Mouse (Mus musculus): Measurements from ENCODE around the gene Usp30. TPM values are rescaled to one million over a fixed set of nuclear protein-coding genes. Genes with fewer than 3 reads are reported as not detected.

The Usp30 gene
- total RNA-seq, 1 experiment: 15.8 TPM

DNA sequence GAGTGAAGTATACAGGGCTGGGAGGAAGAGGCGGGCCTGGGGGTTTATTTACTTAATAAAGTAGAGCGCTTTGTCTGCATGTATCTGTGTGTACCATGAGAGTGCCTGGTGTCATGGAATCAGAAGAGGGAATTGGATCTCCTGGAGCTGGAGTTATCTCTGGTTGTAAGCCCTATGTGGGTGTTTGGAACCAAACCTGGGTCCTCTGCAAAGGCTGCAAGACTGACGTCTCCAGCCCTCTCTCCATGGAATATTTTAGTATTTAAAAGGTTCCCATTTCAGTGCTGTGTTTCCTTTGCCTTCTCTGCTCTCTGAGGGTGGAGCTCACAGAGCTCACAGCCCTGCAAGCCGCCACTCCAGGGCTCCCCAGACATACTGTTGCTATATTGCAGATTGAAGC, 54.5 kb downstream of the Usp30 start:
- in situ Hi-C loops (cut with MboI; ENCODE audit: low sequenced_read_pairs in 2 of 2, unreplicated experiment in 2 of 2): no loop called here
- Histone ChIP-seq H3K36me3 (ENCODE audit: control insufficient read depth, insufficient read depth, low read length, poor library complexity, severe bottlenecking) (peaks cover 42% of the 10 kb centered on the region), H3K27ac (ENCODE audit: insufficient read depth, low read depth, low read length, poor library complexity, severe bottlenecking) (no peak overlapping the region), H3K9me3 (ENCODE audit: control insufficient read depth, insufficient read depth, low read depth, low read length) (no peaks in the 10 kb centered on the region), H3K4me1 (ENCODE audit: control insufficient read depth in 2 of 2, insufficient read depth in 2 of 2, low read length in 2 of 2, poor library complexity in 1 of 2) (peaks cover 0 to 27% of the 10 kb centered on the region in 2 experiments; a peak in 2 of 4 replicates), H3K4me3 (ENCODE audit: insufficient read depth in 1 of 2, low read depth in 1 of 2, low read length in 2 of 2, poor library complexity in 1 of 2, severe bottlenecking in 1 of 2) (no peak overlapping the region), H3K9ac (ENCODE audit: insufficient read depth, low read depth, low read length, poor library complexity, severe bottlenecking) (no peak overlapping the region)
- DNase-seq (ENCODE audit: low read depth, low spot score): no peak
- TF ChIP-seq ZNF384 (IDR thresholded peaks at IDR 0.05; ENCODE audit: low read depth, low read length) (no peak), HCFC1 (IDR thresholded peaks at IDR 0.05; ENCODE audit: borderline replicate concordance, insufficient read depth, low read length) (no peak), CHD2 (IDR thresholded peaks at IDR 0.05; ENCODE audit: low read depth, low read length) (no peak), MAFK (IDR thresholded peaks at IDR 0.05; ENCODE audit: insufficient read depth, low read depth, low read length) (no peak), ZC3H11A (IDR thresholded peaks at IDR 0.05; ENCODE audit: borderline replicate concordance, low read depth, low read length) (no peak)

- H3K27ac ChIP-seq (ENCODE audit: insufficient read depth, low read depth, low read length, poor library complexity, severe bottlenecking): peak overlapping the region; percentile 92; the same call in 1 of the 2 replicates
- DNase-seq (ENCODE audit: low read depth, low spot score): no peak
- TF ChIP-seq HCFC1 (IDR thresholded peaks at IDR 0.05; ENCODE audit: borderline replicate concordance, insufficient read depth, low read length) (no peak), ZNF384 (IDR thresholded peaks at IDR 0.05; ENCODE audit: low read depth, low read length) (no peak), ZC3H11A (IDR thresholded peaks at IDR 0.05; ENCODE audit: borderline replicate concordance, low read depth, low read length) (no peak), CHD2 (IDR thresholded peaks at IDR 0.05; ENCODE audit: low read depth, low read length) (no peak), MAFK (IDR thresholded peaks at IDR 0.05; ENCODE audit: insufficient read depth, low read depth, low read length) (no peak)
- H3K9ac ChIP-seq (ENCODE audit: insufficient read depth, low read depth, low read length, poor library complexity, severe bottlenecking): peak overlapping the region; percentile 15; the same call in 1 of the 2 replicates
- H3K4me1 ChIP-seq (ENCODE audit: control insufficient read depth in 2 of 2, insufficient read depth in 2 of 2, low read length in 2 of 2, poor library complexity in 1 of 2): peaks cover 2 to 24% of the 10 kb centered on the region in 2 experiments; a peak in 3 of 4 replicates
- H3K36me3 ChIP-seq (ENCODE audit: control insufficient read depth, insufficient read depth, low read length, poor library complexity, severe bottlenecking): peaks cover 42% of the 10 kb centered on the region
- in situ Hi-C loops (cut with MboI; ENCODE audit: low sequenced_read_pairs in 2 of 2, unreplicated experiment in 2 of 2): no loop called here
- no peaks in the 10 kb centered on the region for H3K9me3 ChIP-seq (ENCODE audit: control insufficient read depth, insufficient read depth, low read depth, low read length)
- no peak overlapping the region for H3K4me3 ChIP-seq (ENCODE audit: insufficient read depth in 1 of 2, low read depth in 1 of 2, low read length in 2 of 2, poor library complexity in 1 of 2, severe bottlenecking in 1 of 2)
Observed at GRCm38 (mm10) chr5:114126008-114126407, 60.7 kb downstream of the Usp30 start.

DNA sequence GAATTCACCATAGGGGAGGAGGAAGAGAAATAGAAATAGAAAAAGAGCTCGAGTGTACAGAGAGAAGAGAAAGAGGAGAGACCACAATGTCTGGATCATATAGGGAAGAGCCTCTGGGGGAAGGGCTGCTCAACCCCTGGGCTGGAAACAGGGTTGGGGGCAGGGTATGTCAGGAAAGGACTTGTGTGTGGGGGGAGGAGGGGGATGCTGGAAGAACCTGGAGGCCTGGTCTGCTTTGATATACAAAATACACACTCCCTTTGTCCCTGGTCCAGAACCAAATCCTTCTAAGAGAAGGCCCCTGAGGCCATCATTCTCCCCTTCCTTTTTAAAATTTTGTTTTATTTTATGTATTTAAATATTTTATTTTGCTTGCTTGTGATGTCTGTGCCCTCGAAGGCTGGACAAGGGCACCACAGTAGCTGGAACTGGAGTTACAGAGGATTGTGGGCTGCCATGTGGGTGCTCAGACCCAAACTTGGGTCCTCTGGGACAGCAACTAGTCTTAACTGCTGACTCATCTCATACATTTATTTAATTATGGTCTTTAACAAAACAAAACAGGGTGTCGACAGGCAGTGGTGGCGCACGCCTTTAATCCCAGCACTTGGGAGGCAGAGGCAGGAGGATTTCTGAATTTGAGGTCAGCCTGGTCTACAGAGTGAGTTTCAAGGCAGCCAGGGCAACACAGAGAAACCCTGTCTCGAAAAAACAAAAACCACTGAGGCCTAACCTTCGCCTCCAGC, 61.4 kb downstream of the Usp30 start:
- peak overlapping the region; percentile 92 for H3K27ac ChIP-seq (ENCODE audit: insufficient read depth, low read depth, low read length, poor library complexity, severe bottlenecking)
- H3K4me3 ChIP-seq (ENCODE audit: insufficient read depth in 1 of 2, low read depth in 1 of 2, low read length in 2 of 2, poor library complexity in 1 of 2, severe bottlenecking in 1 of 2): peak overlapping the region; percentile 81 to 94
- peaks cover 2 to 26% of the 10 kb centered on the region in 2 experiments; a peak in 3 of 4 replicates for H3K4me1 ChIP-seq (ENCODE audit: control insufficient read depth in 2 of 2, insufficient read depth in 2 of 2, low read length in 2 of 2, poor library complexity in 1 of 2)
- no peak for DNase-seq (ENCODE audit: low read depth, low spot score)
- no peaks in the 10 kb centered on the region for H3K9me3 ChIP-seq (ENCODE audit: control insufficient read depth, insufficient read depth, low read depth, low read length)
- peaks cover 35% of the 10 kb centered on the region for H3K36me3 ChIP-seq (ENCODE audit: control insufficient read depth, insufficient read depth, low read length, poor library complexity, severe bottlenecking)
- peak overlapping the region; percentile 87; the same call in 1 of the 2 replicates for H3K9ac ChIP-seq (ENCODE audit: insufficient read depth, low read depth, low read length, poor library complexity, severe bottlenecking)
- in situ Hi-C loops (cut with MboI; ENCODE audit: low sequenced_read_pairs in 2 of 2, unreplicated experiment in 2 of 2): no loop called here
- TF ChIP-seq HCFC1 (IDR thresholded peaks at IDR 0.05; ENCODE audit: borderline replicate concordance, insufficient read depth, low read length) (no peak), MAFK (IDR thresholded peaks at IDR 0.05; ENCODE audit: insufficient read depth, low read depth, low read length) (peak; percentile 62)

DNA sequence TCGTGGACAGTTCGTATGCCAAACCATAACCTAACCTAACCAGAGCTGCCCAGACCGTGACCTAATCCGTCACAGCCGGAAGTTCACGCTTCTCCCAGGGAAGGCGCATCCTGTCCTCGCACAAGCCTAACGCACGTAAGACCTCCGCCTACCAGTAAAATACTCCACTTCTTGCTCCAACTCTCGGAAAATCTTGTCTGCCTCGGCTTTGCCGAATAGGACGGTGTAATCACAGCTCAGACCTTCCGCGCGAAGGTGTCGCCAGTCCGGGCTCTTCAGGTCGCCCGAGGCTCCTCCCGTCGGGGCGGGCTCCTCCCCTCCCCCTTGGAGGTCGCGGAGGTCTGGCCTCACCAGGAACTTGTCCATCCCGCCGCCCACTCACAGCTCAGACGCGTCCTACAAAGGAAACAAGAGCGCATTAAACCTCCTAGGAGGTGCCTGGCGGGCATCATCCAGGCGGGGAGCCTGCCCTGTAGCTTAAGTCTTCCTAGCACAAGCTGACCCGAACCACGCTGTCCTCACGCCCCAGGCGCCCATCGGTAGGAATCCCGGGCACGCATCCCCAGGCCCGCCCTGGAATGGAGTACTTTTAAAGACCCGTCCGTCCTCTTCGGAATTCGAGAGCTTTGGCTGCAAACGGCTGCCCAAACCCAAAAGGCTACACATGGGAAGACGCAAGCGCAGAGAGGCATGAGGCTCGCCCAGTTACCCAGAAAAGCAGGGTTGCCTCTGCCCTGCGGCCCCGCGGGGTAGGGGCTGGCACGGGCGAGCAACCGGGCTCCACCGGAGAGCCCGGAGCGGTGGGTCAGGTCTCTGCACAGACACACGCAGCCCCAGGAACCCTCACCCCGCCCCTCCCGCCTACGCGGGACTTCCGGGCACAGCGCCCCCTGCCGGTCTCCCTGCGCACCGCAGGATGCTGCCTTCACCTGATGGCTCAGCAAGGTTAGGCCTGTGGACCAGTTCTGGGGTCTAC, 62.4 kb downstream of the Usp30 start, which contains the start of gene Alkbh2:
Gene Alkbh2, minus strand, starts transcription at position 845 of the 976 bp plus-strand sequence.
- H3K9ac ChIP-seq (ENCODE audit: insufficient read depth, low read depth, low read length, poor library complexity, severe bottlenecking): peak within 1 kb of the TSS; percentile 87
- peak within 1 kb of the TSS; percentile 92 for H3K27ac ChIP-seq (ENCODE audit: insufficient read depth, low read depth, low read length, poor library complexity, severe bottlenecking)
- in situ Hi-C loops (cut with MboI; ENCODE audit: low sequenced_read_pairs in 2 of 2, unreplicated experiment in 2 of 2): no loop called here
- peak within 1 kb of the TSS; percentile 81 to 94 for H3K4me3 ChIP-seq (ENCODE audit: insufficient read depth in 1 of 2, low read depth in 1 of 2, low read length in 2 of 2, poor library complexity in 1 of 2, severe bottlenecking in 1 of 2)
- H3K4me1 ChIP-seq (ENCODE audit: control insufficient read depth in 2 of 2, insufficient read depth in 2 of 2, low read length in 2 of 2, poor library complexity in 1 of 2): peaks cover 3 to 25% of the 10 kb centered on the region in 2 experiments
- peaks cover 32% of the 10 kb centered on the region for H3K36me3 ChIP-seq (ENCODE audit: control insufficient read depth, insufficient read depth, low read length, poor library complexity, severe bottlenecking)
- TF ChIP-seq ZNF384 (IDR thresholded peaks at IDR 0.05; ENCODE audit: low read depth, low read length): no peak
- TF ChIP-seq ZC3H11A (IDR thresholded peaks at IDR 0.05; ENCODE audit: borderline replicate concordance, low read depth, low read length): peak; percentile 21; the same call in 1 of the 2 replicates
- no peak for DNase-seq (ENCODE audit: low read depth, low spot score)
- H3K9me3 ChIP-seq (ENCODE audit: control insufficient read depth, insufficient read depth, low read depth, low read length): no peaks in the 10 kb centered on the region
